Mouse (Mus musculus) heart, postnatal 0 days (tissue): ENCODE measurements at regions not wholly inside any gene's neighbourhood (a gene's known extent, or its start where the extent isn't known, plus 50 kb on each side); places are given as distances from the start of the nearest gene placed in this dataset.

ENCODE experiments used
- CTCF ChIP-seq: IDR thresholded peaks from 2 replicates; pipeline ENCODE4 v1.5.1; 2016; ENCODE audit warnings: antibody characterized with exemption, control low read depth, low read depth
- EP300 ChIP-seq: IDR thresholded peaks from 2 replicates; pipeline ENCODE4 v1.6.1; 2016; ENCODE audit warnings: antibody characterized with exemption, low read depth

- no peak for TF ChIP-seq CTCF
- no peak for TF ChIP-seq EP300
Measured at GRCm38 (mm10) chr17:52348481-52349083, 253.9 kb upstream of the Kcnh8 start.
